ENCODE assay signal across 8 mouse cellular contexts in genomic region chr2:39006149-39006730, GRCm38 (mm10). TPM values are rescaled to one million over a fixed set of nuclear protein-coding genes. Genes with fewer than 3 reads are reported as not detected.
A peak's percentile ranks its signal among the peaks of the same experiment; 100 is the strongest.
DNase-seq lines count a peak whose midpoint lies in the region; ATAC-seq lines count a peak whose summit lies in the region.

No protein-coding gene starts in this region.

- DNase-seq in cerebellum, adult 9-11 months = peak; percentile 28
- DNase-seq in cerebellum, postnatal 10 days = no peak
- DNase-seq in A20 (ENCODE audit: low read depth, low spot score) = peak; percentile 69
- DNase-seq in forebrain, embryonic 10.5 days (ENCODE audit: extremely low spot score, low spot score) = no peak
- no peak for DNase-seq in left cerebral cortex, postnatal 4 days
- no peak for DNase-seq in thymus, adult 18-20 months
- DNase-seq in right cerebral cortex, postnatal 10 days (ENCODE audit: low spot score in 2 of 2) = no peak

- no peak overlapping the region for H3K27ac ChIP-seq in forebrain, embryonic 10.5 days
- no peak overlapping the region for H3K27ac ChIP-seq in limb, embryonic 15.5 days

- no peak overlapping the region for H3K9ac ChIP-seq in limb, embryonic 15.5 days

- H3K4me1 ChIP-seq in forebrain, embryonic 10.5 days = peaks cover 66% of the 10 kb centered on the region
- peaks cover 52% of the 10 kb centered on the region for H3K4me1 ChIP-seq in limb, embryonic 15.5 days

- peaks cover 39% of the 10 kb centered on the region for H3K36me3 ChIP-seq in forebrain, embryonic 10.5 days (replicated peaks)
- peaks cover 28% of the 10 kb centered on the region for H3K36me3 ChIP-seq in limb, embryonic 15.5 days

- H3K4me2 ChIP-seq in limb, embryonic 15.5 days = peak overlapping the region; percentile 70

- 93% methylated on average over 14 of the region's 14 CpGs for WGBS in forebrain, embryonic 10.5 days
- WGBS in limb, embryonic 15.5 days = 93% methylated on average over 14 of the region's 14 CpGs

- no peak for ATAC-seq in limb, embryonic 15.5 days (ENCODE audit: insufficient number of reproducible peaks, low FRiP score, low TSS enrichment, low read depth)

- no peaks in the 10 kb centered on the region for H3K27me3 ChIP-seq in forebrain, embryonic 10.5 days (ENCODE audit: poor library complexity, severe bottlenecking)
- no peaks in the 10 kb centered on the region for H3K27me3 ChIP-seq in limb, embryonic 15.5 days

- intact Hi-C loops in left cerebral cortex, postnatal 4 days (cut with DNase I) = no loop called here

- H3K4me3 ChIP-seq in forebrain, embryonic 10.5 days = peak overlapping the region; percentile 93
- peak overlapping the region; percentile 68 for H3K4me3 ChIP-seq in limb, embryonic 15.5 days

- no peaks in the 10 kb centered on the region for H3K9me3 ChIP-seq in forebrain, embryonic 10.5 days
- H3K9me3 ChIP-seq in limb, embryonic 15.5 days = no peaks in the 10 kb centered on the region

RNA-seq across cellular contexts. Expression of gene Rpl35, which starts 0.8 kb away (rescaled TPM):
- 1,010 and 1,015 TPM in 2 replicates for polyA plus RNA-seq in forebrain, embryonic 10.5 days (2016; fragmentation: Nextera tagmentation; extraction: Ambion mirVana)
- polyA plus RNA-seq in limb, embryonic 15.5 days (2015; fragmentation: Nextera tagmentation; extraction: Ambion mirVana) = 906 and 974 TPM in 2 replicates
- total RNA-seq in left cerebral cortex, postnatal 4 days (2021) = 100 to 1,000 TPM; 436 to 486 TPM

RNA-seq across cellular contexts. Expression of gene Arpc5l, which starts 1.1 kb away (rescaled TPM):
- 126 and 131 TPM in 2 replicates for polyA plus RNA-seq in forebrain, embryonic 10.5 days (2016; fragmentation: Nextera tagmentation; extraction: Ambion mirVana)
- 117 TPM in 2 replicates for polyA plus RNA-seq in limb, embryonic 15.5 days (2015; fragmentation: Nextera tagmentation; extraction: Ambion mirVana)
- total RNA-seq in left cerebral cortex, postnatal 4 days (2021) = 10 to 100 TPM; 77.8 to 79.7 TPM

RNA-seq across cellular contexts. Expression of gene Wdr38, which starts 9.0 kb away (rescaled TPM):
- 1.7 and 1.9 TPM in 2 replicates for polyA plus RNA-seq in forebrain, embryonic 10.5 days (2016; fragmentation: Nextera tagmentation; extraction: Ambion mirVana)
- 1.5 and 1.7 TPM in 2 replicates for polyA plus RNA-seq in limb, embryonic 15.5 days (2015; fragmentation: Nextera tagmentation; extraction: Ambion mirVana)
- under 1 TPM; 0.46 to 0.58 TPM for total RNA-seq in left cerebral cortex, postnatal 4 days (2021)

RNA-seq across cellular contexts. Expression of gene Golga1, which starts 59.1 kb away (rescaled TPM):
- 22.7 and 24.0 TPM in 2 replicates for polyA plus RNA-seq in forebrain, embryonic 10.5 days (2016; fragmentation: Nextera tagmentation; extraction: Ambion mirVana)
- polyA plus RNA-seq in limb, embryonic 15.5 days (2015; fragmentation: Nextera tagmentation; extraction: Ambion mirVana) = 29.3 and 29.6 TPM in 2 replicates
- total RNA-seq in left cerebral cortex, postnatal 4 days (2021) = 10 to 100 TPM; 33.0 to 34.7 TPM

Comparison
In these comparisons a context has a peak if more than half of its experiments do, and no peak if none do; other contexts are left out.
1. DNase-seq: peak in cerebellum, adult 9-11 months (single experiment) and A20 (single experiment); none in cerebellum, postnatal 10 days (0 of 2), forebrain, embryonic 10.5 days (single experiment), left cerebral cortex, postnatal 4 days (single experiment), thymus, adult 18-20 months (0 of 2) and right cerebral cortex, postnatal 10 days (0 of 2).